Mouse (Mus musculus): Measurements from ENCODE around the gene Ier3.

GRCm38 (mm10) chr17:35859371-35859770 is 37.9 kb downstream of the Ier3 start:
- TF ChIP-seq POLR2A (IDR thresholded peaks at IDR 0.05; ENCODE audit: control insufficient read depth, low read depth, low read length) (no peak), CTCF (IDR thresholded peaks at IDR 0.05; ENCODE audit: control insufficient read depth, insufficient read depth, insufficient replicate concordance, low read depth, low read length) (no peak)

Data from testis, adult 2 months (tissue).